Mouse (Mus musculus): ENCODE results near the gene Ccdc33. TPM values are rescaled to one million over a fixed set of nuclear protein-coding genes. Genes with fewer than 3 reads are reported as not detected.

Ccdc33 gene
- polyA plus RNA-seq, 1 experiment from 2014 or later: 1.1 TPM

- WGBS: 53% methylated on average over 6 of the region's 6 CpGs
- Histone ChIP-seq H3K27me3 (ENCODE audit: control insufficient read depth, insufficient read depth, low read length) (no peaks in the 10 kb centered on the region), H3K4me1 (replicated peaks; ENCODE audit: control insufficient read depth, insufficient read depth, low read length) (peaks cover 15% of the 10 kb centered on the region; the same call in 1 of the 2 replicates), H3K27ac (ENCODE audit: low read depth, low read length) (no peak overlapping the region), H3K4me2 (ENCODE audit: low read depth, low read length, severe bottlenecking) (no peak overlapping the region), H3K9ac (ENCODE audit: low read length) (no peak overlapping the region), H3K9me3 (ENCODE audit: control insufficient read depth, low read length) (no peaks in the 10 kb centered on the region), H3K36me3 (ENCODE audit: control insufficient read depth, insufficient read depth, low read length) (no peaks in the 10 kb centered on the region), H3K4me3 (ENCODE audit: low read depth, low read length) (no peak overlapping the region)
- no peak for DNase-seq (ENCODE audit: low spot score)
- ATAC-seq (replicated peaks; ENCODE audit: low FRiP score): no peak
These were observed 21.3 kb upstream of the Ccdc33 start for GRCm38 (mm10) chr9:58139947-58140346.

GRCm38 (mm10) chr9:58135921-58136321, 17.3 kb upstream of the Ccdc33 start:
- DNase-seq (ENCODE audit: low spot score) (no peak), ATAC-seq (replicated peaks; ENCODE audit: low FRiP score) (no peak)
- Histone ChIP-seq H3K9me3 (ENCODE audit: control insufficient read depth, low read length) (no peaks in the 10 kb centered on the region), H3K36me3 (ENCODE audit: control insufficient read depth, insufficient read depth, low read length) (no peaks in the 10 kb centered on the region), H3K4me2 (ENCODE audit: low read depth, low read length, severe bottlenecking) (no peak overlapping the region), H3K4me1 (replicated peaks; ENCODE audit: control insufficient read depth, insufficient read depth, low read length) (peaks cover 22% of the 10 kb centered on the region), H3K4me3 (ENCODE audit: low read depth, low read length) (no peak overlapping the region), H3K9ac (ENCODE audit: low read length) (no peak overlapping the region), H3K27me3 (ENCODE audit: control insufficient read depth, insufficient read depth, low read length) (no peaks in the 10 kb centered on the region), H3K27ac (ENCODE audit: low read depth, low read length) (no peak overlapping the region)
- WGBS: 43% methylated on average over 2 of the region's 2 CpGs

GRCm38 (mm10) chr9:58134906-58135305, 16.3 kb upstream of the Ccdc33 start:
- WGBS: 46% methylated on average over 7 of the region's 7 CpGs
- Histone ChIP-seq H3K4me1 (replicated peaks; ENCODE audit: control insufficient read depth, insufficient read depth, low read length) (peaks cover 19% of the 10 kb centered on the region), H3K36me3 (ENCODE audit: control insufficient read depth, insufficient read depth, low read length) (no peaks in the 10 kb centered on the region), H3K27me3 (ENCODE audit: control insufficient read depth, insufficient read depth, low read length) (no peaks in the 10 kb centered on the region; the same call in 1 of the 2 replicates), H3K4me3 (ENCODE audit: low read depth, low read length) (no peak overlapping the region), H3K27ac (ENCODE audit: low read depth, low read length) (no peak overlapping the region), H3K4me2 (ENCODE audit: low read depth, low read length, severe bottlenecking) (no peak overlapping the region), H3K9ac (ENCODE audit: low read length) (no peak overlapping the region), H3K9me3 (ENCODE audit: control insufficient read depth, low read length) (no peaks in the 10 kb centered on the region)
- DNase-seq (ENCODE audit: low spot score) (no peak), ATAC-seq (replicated peaks; ENCODE audit: low FRiP score) (no peak)

GRCm38 (mm10) chr9:58133893-58134884, 15.6 kb upstream of the Ccdc33 start:
- H3K9me3 ChIP-seq (ENCODE audit: control insufficient read depth, low read length): no peaks in the 10 kb centered on the region
- ATAC-seq (replicated peaks; ENCODE audit: low FRiP score) (peak; percentile 64), DNase-seq (ENCODE audit: low spot score) (peak; percentile 74)
- 15% methylated on average over 16 of the region's 17 CpGs for WGBS
- peak overlapping the region; percentile 39; the same call in 1 of the 2 replicates for H3K9ac ChIP-seq (ENCODE audit: low read length)
- H3K4me3 ChIP-seq (ENCODE audit: low read depth, low read length): no peak overlapping the region
- peak overlapping the region; percentile 41 for H3K27ac ChIP-seq (ENCODE audit: low read depth, low read length)
- H3K4me1 ChIP-seq (replicated peaks; ENCODE audit: control insufficient read depth, insufficient read depth, low read length): peaks cover 18% of the 10 kb centered on the region
- H3K27me3 ChIP-seq (ENCODE audit: control insufficient read depth, insufficient read depth, low read length): no peaks in the 10 kb centered on the region; the same call in 1 of the 2 replicates
- H3K36me3 ChIP-seq (ENCODE audit: control insufficient read depth, insufficient read depth, low read length): no peaks in the 10 kb centered on the region
- H3K4me2 ChIP-seq (ENCODE audit: low read depth, low read length, severe bottlenecking): peak overlapping the region; percentile 26; the same call in 1 of the 2 replicates

GRCm38 (mm10) chr9:58131735-58132134, 13.1 kb upstream of the Ccdc33 start:
- Histone ChIP-seq H3K4me1 (replicated peaks; ENCODE audit: control insufficient read depth, insufficient read depth, low read length) (peaks cover 26% of the 10 kb centered on the region), H3K9me3 (ENCODE audit: control insufficient read depth, low read length) (no peaks in the 10 kb centered on the region), H3K36me3 (ENCODE audit: control insufficient read depth, insufficient read depth, low read length) (no peaks in the 10 kb centered on the region), H3K4me3 (ENCODE audit: low read depth, low read length) (no peak overlapping the region), H3K27me3 (ENCODE audit: control insufficient read depth, insufficient read depth, low read length) (no peaks in the 10 kb centered on the region; the same call in 1 of the 2 replicates), H3K27ac (ENCODE audit: low read depth, low read length) (no peak overlapping the region), H3K4me2 (ENCODE audit: low read depth, low read length, severe bottlenecking) (no peak overlapping the region), H3K9ac (ENCODE audit: low read length) (no peak overlapping the region)
- ATAC-seq (replicated peaks; ENCODE audit: low FRiP score) (no peak), DNase-seq (ENCODE audit: low spot score) (no peak)
- WGBS: 80% methylated on average over 7 of the region's 7 CpGs

- no peak overlapping the region for H3K4me3 ChIP-seq (ENCODE audit: low read depth, low read length)
- peaks cover 27% of the 10 kb centered on the region for H3K4me1 ChIP-seq (replicated peaks; ENCODE audit: control insufficient read depth, insufficient read depth, low read length)
- DNase-seq (ENCODE audit: low spot score): no peak
- no peak overlapping the region for H3K27ac ChIP-seq (ENCODE audit: low read depth, low read length)
- ATAC-seq (replicated peaks; ENCODE audit: low FRiP score): no peak
- H3K4me2 ChIP-seq (ENCODE audit: low read depth, low read length, severe bottlenecking): no peak overlapping the region
- H3K36me3 ChIP-seq (ENCODE audit: control insufficient read depth, insufficient read depth, low read length): no peaks in the 10 kb centered on the region
- WGBS: 33% methylated on average over 3 of the region's 3 CpGs
- H3K27me3 ChIP-seq (ENCODE audit: control insufficient read depth, insufficient read depth, low read length): no peaks in the 10 kb centered on the region; the same call in 1 of the 2 replicates
- no peaks in the 10 kb centered on the region for H3K9me3 ChIP-seq (ENCODE audit: control insufficient read depth, low read length)
- no peak overlapping the region for H3K9ac ChIP-seq (ENCODE audit: low read length)
These were observed 12.3 kb upstream of the Ccdc33 start for GRCm38 (mm10) chr9:58130909-58131308.

GRCm38 (mm10) chr9:58129508-58129907, 10.9 kb upstream of the Ccdc33 start:
- Histone ChIP-seq H3K27ac (ENCODE audit: low read depth, low read length) (0 out of 2 replicates have a peak overlapping the region, but pooled peaks have one; percentile 8), H3K9ac (ENCODE audit: low read length) (peak overlapping the region; percentile 49), H3K4me3 (ENCODE audit: low read depth, low read length) (no peak overlapping the region), H3K4me1 (replicated peaks; ENCODE audit: control insufficient read depth, insufficient read depth, low read length) (peaks cover 28% of the 10 kb centered on the region), H3K9me3 (ENCODE audit: control insufficient read depth, low read length) (no peaks in the 10 kb centered on the region), H3K27me3 (ENCODE audit: control insufficient read depth, insufficient read depth, low read length) (no peaks in the 10 kb centered on the region; the same call in 1 of the 2 replicates), H3K4me2 (ENCODE audit: low read depth, low read length, severe bottlenecking) (peak overlapping the region; percentile 18), H3K36me3 (ENCODE audit: control insufficient read depth, insufficient read depth, low read length) (no peaks in the 10 kb centered on the region)
- 19% methylated on average over 8 of the region's 8 CpGs for WGBS
- DNase-seq (ENCODE audit: low spot score) (no peak), ATAC-seq (replicated peaks; ENCODE audit: low FRiP score) (no peak)

GRCm38 (mm10) chr9:58128926-58129413, 10.3 kb upstream of the Ccdc33 start:
- Histone ChIP-seq H3K27me3 (ENCODE audit: control insufficient read depth, insufficient read depth, low read length) (no peaks in the 10 kb centered on the region; the same call in 1 of the 2 replicates), H3K9ac (ENCODE audit: low read length) (peak overlapping the region; percentile 49), H3K4me1 (replicated peaks; ENCODE audit: control insufficient read depth, insufficient read depth, low read length) (peaks cover 23% of the 10 kb centered on the region), H3K9me3 (ENCODE audit: control insufficient read depth, low read length) (no peaks in the 10 kb centered on the region), H3K4me2 (ENCODE audit: low read depth, low read length, severe bottlenecking) (peak overlapping the region; percentile 18), H3K36me3 (ENCODE audit: control insufficient read depth, insufficient read depth, low read length) (no peaks in the 10 kb centered on the region), H3K4me3 (ENCODE audit: low read depth, low read length) (no peak overlapping the region), H3K27ac (ENCODE audit: low read depth, low read length) (peak overlapping the region; percentile 41; the same call in 1 of the 2 replicates)
- 2% methylated on average over 13 of the region's 13 CpGs for WGBS
- ATAC-seq (replicated peaks; ENCODE audit: low FRiP score) (peak; percentile 12; the same call in 1 of the 2 replicates), DNase-seq (ENCODE audit: low spot score) (no peak)

All from forebrain, embryonic 11.5 days (tissue).